Mouse (Mus musculus): ENCODE results near the gene Gm13288.
"Not testable (repeated sequence)": the region's sequence is repeated elsewhere in the genome, so short reads cannot be mapped to it uniquely, and the experiment has no call there.

Gm13288 gene

GRCm38 (mm10) chr4:88805231-88805630 lies at the start of gene Gm13288:
Gene Gm13288, plus strand, starts transcription at chr4:88805531.
- DNase-seq: not testable (repeated sequence)

GRCm38 (mm10) chr4:88756581-88757513 lies 48.5 kb upstream of the Gm13288 start:
- DNase-seq: peak in 1 of 2 experiments; percentile 24

- peak; percentile 87 to 89 for DNase-seq
Observed at GRCm38 (mm10) chr4:88757628-88758031, 47.7 kb upstream of the Gm13288 start.

- not testable (repeated sequence) for DNase-seq
Observed at GRCm38 (mm10) chr4:88758751-88759150, 46.6 kb upstream of the Gm13288 start.

GRCm38 (mm10) chr4:88759610-88760268 lies 45.6 kb upstream of the Gm13288 start, which contains the start of gene Gm13283:
Gene Gm13283, plus strand, starts transcription at chr4:88760119.
- peak in 1 of 2 experiments; percentile 69 for DNase-seq

GRCm38 (mm10) chr4:88760431-88760830 lies 44.9 kb upstream of the Gm13288 start:
- peak; percentile 86 to 87 for DNase-seq

GRCm38 (mm10) chr4:88761776-88762175 lies 43.6 kb upstream of the Gm13288 start:
- DNase-seq: peak; percentile 25 to 46

- not testable (repeated sequence) for DNase-seq
Observed at GRCm38 (mm10) chr4:88762341-88762740, 43.0 kb upstream of the Gm13288 start.

GRCm38 (mm10) chr4:88763384-88764018 lies 41.8 kb upstream of the Gm13288 start:
- peak; percentile 66 to 78 for DNase-seq

- DNase-seq: not testable (repeated sequence)
Observed at GRCm38 (mm10) chr4:88773534-88773933, 31.8 kb upstream of the Gm13288 start, which contains the start of gene Gm13290. Gene Gm13290, plus strand, starts transcription at chr4:88773834.

GRCm38 (mm10) chr4:88776622-88777021 lies 28.7 kb upstream of the Gm13288 start, which contains the start of gene Gm13289:
Gene Gm13289, plus strand, starts transcription at chr4:88776922.
- DNase-seq: not testable (repeated sequence)

- not testable (repeated sequence) for DNase-seq
Observed at GRCm38 (mm10) chr4:88779550-88779949, 25.8 kb upstream of the Gm13288 start, which contains the start of gene Gm13272. Gene Gm13272, plus strand, starts transcription at chr4:88779850.

- DNase-seq: not testable (repeated sequence)
Observed at GRCm38 (mm10) chr4:88780320-88780719, 25.0 kb upstream of the Gm13288 start.

GRCm38 (mm10) chr4:88781831-88782230 lies 23.5 kb upstream of the Gm13288 start, which contains the start of gene Ifnz:
Gene Ifnz, plus strand, starts transcription at chr4:88782131.
- not testable (repeated sequence) for DNase-seq

GRCm38 (mm10) chr4:88782335-88782734 lies 23.0 kb upstream of the Gm13288 start:
- peak; percentile 19 to 28 for DNase-seq

- not testable (repeated sequence) for DNase-seq
Observed at GRCm38 (mm10) chr4:88785409-88785808, 19.9 kb upstream of the Gm13288 start, which contains the start of gene Gm13276. Gene Gm13276, plus strand, starts transcription at chr4:88785709.

GRCm38 (mm10) chr4:88788402-88788801 lies 16.9 kb upstream of the Gm13288 start, which contains the start of gene Gm13277:
Gene Gm13277, plus strand, starts transcription at chr4:88788632.
- peak; percentile 77 for DNase-seq

- not testable (repeated sequence) for DNase-seq
Observed at GRCm38 (mm10) chr4:88791250-88791649, 14.1 kb upstream of the Gm13288 start, which contains the start of gene Gm13278. Gene Gm13278, plus strand, starts transcription at chr4:88791550.

GRCm38 (mm10) chr4:88793936-88794675 lies 11.2 kb upstream of the Gm13288 start, which contains the start of gene Gm13275:
Gene Gm13275, plus strand, starts transcription at chr4:88794487.
- peak; percentile 14 to 46 for DNase-seq

GRCm38 (mm10) chr4:88797097-88797496 lies 8.2 kb upstream of the Gm13288 start, which contains the start of gene Gm13279:
Gene Gm13279, plus strand, starts transcription at chr4:88797397.
- DNase-seq: not testable (repeated sequence)

GRCm38 (mm10) chr4:88799365-88799764 lies 6.0 kb upstream of the Gm13288 start, which contains the start of gene Gm13285:
Gene Gm13285, plus strand, starts transcription at chr4:88799665.
- not testable (repeated sequence) for DNase-seq

Measured in kidney, postnatal 36 days (tissue).